Mouse (Mus musculus) heart, adult 9 months (tissue): Measurements from ENCODE around the gene Slc16a14.

Source experiments
- DNase-seq, 2 experiments: peaks; one replicate each; pipeline ENCODE4 v3.0.0; 2022; ENCODE audit warnings: low spot score in 2 of 2

Slc16a14 gene

DNA sequence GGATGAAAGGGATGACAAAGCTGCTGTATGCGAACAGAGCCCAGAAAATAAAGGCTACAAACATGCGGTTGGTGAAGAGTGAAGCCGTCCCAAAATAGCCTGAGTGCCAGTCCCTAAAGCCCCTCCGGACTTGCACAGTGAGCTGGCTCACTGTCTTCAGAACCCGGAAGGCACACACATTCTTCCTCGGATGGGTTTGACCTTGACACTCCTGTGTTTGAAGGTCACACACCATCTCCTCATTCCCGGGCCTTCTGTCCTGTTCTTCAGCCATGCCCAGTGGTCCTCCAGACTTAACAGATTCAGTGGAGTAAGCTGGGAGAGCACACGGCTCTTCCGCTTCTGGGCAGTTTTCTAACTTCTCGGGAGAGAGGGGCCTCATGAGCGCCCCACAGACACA, 22.4 kb downstream of the Slc16a14 start:
- DNase-seq, result no peak

DNA sequence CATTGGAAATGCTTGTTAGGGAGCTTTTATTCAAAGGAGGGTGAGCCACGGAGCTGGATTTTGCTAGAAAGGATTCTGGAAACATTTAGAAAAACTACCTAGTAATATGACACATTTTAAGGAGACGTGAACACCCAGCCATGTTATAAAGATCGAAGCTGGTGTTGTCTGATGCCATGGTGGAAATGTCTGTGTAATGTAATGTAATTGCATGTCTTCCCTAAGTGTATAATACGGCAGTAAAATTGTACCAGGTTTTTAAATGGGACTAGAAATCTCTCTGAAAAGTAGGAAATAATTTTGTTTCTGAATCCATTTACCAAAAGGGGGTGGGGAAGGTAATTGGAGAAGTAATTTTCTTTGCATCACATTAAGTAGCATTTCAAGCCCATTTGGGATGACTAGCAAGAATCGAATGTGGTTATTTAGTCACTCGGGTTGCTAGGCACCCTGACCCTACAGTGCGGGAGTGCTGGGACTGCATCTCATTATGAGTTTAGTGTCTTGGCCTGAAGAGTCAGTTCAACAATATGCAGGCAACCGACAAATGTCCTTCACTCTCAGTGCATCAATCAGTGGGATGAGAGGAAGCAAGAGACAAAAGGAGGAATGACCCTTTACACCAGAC, 24.6 kb downstream of the Slc16a14 start:
- DNase-seq, result no peak

DNA sequence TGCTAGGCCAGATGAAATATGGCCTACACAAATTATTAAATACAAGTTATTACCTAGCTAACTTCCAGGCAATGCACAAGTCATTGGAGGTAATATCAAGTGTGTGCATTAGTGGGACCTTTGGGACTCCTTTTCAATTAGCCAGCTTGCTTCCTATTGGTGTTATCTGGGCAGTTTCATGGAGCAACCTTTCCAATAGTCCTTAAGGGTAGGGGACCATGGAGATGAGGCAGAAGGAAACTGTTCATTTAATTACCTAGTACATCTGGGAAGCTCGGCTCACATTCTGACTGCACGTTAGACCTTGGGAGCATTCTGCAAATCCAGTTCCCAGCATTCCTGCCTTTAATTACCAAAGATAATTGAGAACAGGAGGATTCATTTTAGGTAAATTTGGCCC, 30.5 kb downstream of the Slc16a14 start:
- DNase-seq, result no peak

GRCm38 (mm10) chr1:84899156-84899555, 35.8 kb downstream of the Slc16a14 start:
- DNase-seq, result no peak

GRCm38 (mm10) chr1:84897364-84897763, 37.6 kb downstream of the Slc16a14 start:
- DNase-seq, result no peak

DNA sequence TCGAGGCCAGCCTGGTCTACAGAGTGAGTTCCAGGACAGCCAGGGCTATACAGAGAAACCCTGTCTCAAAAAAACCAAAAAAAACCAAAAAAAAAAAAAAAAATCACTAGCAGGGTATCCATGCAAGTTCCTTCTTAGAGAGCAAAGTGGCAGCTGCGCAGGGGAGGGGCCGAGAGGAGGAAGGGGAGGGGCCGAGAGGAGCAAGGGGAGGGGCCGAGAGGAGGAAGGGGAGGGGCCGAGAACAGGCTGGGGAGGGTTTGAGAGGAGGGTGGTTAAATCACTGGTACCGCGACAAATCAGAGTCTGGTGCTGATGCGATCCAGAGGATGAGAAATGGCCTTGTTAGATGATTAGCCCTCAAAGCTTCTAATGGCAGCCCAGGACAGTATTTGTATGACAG, 43.2 kb downstream of the Slc16a14 start:
- DNase-seq, result no peak

DNA sequence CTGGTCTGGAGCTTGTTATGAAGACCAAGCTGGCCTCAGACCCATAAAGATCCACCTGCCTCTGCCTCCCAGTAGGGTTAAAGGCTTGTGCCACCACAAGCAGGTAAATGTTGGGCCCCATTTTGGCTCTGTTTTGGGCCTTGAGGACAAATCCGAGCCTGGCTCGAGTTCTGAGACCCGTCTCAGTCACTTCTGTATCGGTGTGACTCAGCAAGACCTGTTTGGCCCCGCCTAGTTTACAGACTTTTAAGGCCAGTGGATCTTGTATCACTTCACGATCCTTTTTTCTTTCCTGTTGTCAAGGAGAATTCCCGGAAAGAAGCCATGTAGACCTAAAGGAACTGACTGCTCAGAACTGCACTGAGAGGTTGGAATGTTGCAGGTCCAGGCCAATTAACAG, 44.4 kb downstream of the Slc16a14 start:
- DNase-seq, result no peak

DNA sequence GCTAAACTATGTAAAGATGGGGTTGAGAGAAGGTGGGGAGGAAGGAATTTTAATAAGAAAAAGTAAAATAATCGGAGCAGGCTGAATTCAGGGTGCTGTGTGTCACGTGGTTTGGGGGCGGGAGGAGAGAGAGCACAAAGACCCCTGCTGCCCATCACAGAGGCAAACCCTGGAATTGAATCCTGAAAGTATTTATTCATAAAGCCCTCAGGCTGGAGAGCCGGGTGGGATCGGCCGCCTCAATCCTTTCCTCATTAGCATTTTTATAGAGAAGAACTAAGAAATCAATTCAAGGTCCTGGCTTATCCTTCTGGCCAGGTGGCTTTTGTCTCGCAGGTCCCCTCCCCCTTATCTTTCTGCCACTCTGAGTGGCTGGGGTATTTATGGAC, 44.9 kb downstream of the Slc16a14 start:
- no peak for DNase-seq

DNA sequence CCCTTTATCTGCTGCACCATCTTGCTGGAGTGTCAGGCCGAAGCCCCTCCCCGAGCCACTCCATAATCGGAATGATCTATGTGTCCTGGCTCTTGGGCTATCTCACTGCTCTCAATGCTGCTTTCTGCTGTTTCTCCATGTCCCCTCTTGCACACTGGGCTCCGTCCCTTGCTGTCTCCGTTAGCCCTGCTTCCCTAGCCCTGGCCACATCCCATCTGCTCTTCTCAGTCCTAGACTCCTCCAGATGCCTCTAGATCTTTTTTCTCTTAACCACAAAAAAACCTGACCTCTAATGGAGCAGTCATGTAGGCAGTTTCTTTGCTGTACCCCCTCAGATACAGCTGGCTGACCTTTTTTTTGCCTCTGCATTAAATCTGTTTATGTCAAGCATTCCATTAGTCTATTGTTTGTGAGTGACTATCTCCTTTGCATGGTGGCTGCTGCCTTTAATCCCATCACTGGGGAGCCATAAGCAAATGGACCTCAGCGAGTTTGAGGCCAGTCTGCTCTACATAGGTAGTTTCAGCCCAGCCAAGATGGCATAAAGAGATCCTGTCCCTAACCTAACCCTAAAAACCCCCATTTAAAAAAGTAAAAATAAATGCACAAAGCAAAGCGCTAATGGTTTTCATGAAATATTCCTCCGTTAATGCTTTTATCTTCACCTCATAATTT, 45.5 kb downstream of the Slc16a14 start:
- no peak for DNase-seq

DNA sequence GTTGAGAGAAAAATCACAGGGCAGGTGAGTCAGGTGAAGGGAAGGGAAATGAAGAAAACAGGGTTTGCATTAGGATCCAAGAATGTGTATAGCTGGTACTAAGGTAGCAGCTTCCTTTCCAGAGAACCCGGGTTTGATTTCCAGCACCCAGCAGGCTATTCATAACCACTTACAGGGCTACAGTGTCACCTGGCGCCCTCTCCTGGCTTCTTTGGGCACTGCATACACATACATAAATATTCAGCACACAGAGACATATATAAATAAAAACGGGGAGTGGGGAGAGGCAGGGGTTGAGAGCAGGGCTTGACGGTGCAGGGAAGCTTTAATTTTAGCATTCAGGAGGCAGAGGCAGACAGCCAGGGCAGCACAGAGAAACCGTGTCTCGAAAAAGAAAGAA, 49.0 kb downstream of the Slc16a14 start:
- no peak for DNase-seq

- DNase-seq, result no peak
Observed at GRCm38 (mm10) chr1:84885174-84885573, 49.8 kb downstream of the Slc16a14 start.

DNA sequence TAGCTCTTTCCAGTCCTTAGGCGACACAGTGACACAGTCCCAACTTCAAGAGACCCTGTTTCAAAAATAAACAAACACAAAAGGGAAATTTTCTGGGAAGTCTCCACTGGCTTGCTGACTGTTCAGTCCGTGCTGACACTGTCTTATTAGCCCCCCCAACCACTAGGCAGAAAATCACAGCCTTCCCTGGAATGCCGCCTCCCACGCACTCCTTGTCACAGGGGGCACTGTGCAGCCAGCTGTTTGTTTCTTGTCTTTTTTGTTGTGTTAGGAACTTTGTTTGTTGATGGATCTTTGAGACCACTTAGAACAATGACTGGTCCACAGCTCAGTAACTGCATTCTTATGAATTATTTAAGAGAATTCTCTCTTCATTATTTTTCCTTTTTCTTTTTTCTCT, 51.0 kb downstream of the Slc16a14 start:
- no peak for DNase-seq

GRCm38 (mm10) chr1:84882937-84883336, 52.0 kb downstream of the Slc16a14 start:
- DNase-seq, result no peak

DNA sequence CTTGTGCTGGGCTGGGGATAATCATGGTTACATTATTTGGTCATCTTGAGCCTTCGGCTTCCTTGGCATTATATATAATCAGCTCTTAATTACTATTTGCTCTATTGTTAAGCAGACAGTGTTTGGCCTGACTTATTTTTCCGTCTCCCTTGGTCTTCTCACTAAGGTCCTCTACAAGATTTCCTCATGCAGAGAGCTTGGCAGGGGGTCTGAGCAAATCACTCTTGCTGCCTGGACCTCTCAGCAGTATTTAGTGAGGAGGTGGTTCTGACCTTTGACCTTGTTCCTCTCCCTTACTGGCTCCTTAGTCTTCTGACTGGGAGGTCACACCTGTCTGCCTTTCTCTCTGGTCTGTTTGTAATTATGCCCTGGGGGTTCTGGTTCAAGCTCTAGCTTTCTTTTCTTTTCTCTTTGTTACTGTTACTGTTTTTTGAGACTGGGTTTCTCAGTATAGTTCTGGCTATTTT, 52.8 kb downstream of the Slc16a14 start:
- DNase-seq, result no peak

DNA sequence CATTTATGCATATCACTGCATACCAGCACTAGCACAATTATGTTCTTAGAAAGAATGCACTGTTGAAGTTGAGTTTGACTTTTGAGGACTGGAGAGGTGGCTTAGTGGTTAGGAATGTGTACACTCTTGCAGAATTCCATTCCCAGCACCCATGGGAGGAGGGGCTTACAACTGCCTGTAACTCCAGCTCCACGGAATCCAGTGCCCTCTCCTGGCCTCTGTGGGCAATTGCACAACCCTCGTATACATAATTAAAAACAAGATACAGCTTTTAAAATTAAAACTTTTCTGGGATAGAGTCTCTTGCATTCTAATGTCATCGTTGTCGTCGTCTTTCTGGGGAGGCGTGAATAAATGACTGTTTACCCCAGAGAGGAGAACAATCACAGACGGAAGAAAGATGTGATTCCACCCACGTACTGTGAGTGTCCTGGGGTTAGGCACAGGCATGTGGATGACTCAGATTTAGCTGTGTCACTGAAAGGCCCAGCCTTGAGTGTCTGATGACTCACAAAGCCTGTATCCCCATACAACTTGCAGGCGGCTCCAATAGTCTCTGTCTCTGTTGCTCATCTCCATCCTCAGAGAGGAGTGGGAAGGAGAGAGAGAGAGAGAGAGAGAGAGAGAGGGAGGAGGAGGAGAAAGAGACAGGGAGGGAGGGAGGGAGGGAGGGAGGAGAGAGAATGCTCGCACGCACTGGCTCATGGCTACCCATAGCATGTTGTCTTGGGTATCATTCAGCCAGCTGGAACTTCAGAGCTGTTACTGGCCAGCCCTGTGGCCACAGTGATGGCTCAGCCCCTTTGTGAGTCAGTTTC, 53.5 kb downstream of the Slc16a14 start:
- DNase-seq, result peak; percentile 10 to 11

DNA sequence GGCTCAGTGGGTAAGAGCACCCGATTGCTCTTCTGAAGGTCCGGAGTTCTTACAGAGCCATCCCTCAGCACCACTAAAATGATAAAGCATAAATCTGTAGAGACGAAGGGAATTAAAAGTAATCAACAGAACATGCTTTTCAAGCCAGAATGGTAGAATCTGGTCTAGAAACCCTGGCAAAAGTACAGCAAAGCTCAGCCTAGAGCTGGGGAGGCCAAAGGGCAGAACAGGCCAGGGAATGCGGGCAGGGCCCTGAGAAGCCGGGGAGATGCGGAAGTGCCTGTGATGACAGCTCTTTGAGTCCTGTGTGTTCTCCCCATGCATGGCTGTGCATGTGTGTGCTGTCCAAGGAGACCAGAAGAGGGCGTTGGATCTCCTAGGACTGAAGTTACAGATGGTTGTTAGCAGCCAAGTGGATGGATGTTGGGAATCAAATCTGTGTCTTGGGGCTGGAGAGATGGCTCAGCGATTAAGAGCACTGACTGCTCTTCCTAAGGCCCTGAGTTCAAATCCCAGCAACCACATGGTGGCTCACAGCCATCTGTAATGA, 55.3 kb downstream of the Slc16a14 start:
- no peak for DNase-seq

DNA sequence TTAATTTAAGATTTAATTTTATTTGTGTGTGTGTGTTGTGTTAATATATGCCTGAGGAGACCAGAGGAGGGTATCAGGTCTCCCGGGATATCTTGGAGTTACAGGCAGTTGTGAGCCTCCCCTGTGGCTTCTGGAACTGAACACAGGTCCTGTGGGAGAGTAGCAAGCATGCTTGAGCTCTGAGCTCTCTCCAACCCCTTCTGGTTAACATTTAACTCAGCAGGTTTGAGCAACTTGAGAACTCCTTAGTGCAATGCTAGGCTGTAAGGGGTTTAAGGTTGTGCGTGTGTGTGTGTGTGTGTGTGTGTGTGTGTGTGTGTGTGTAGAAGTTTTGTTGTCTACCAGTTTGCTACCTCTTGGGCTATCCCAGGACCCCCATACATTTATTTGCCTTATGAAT, 57.3 kb downstream of the Slc16a14 start:
- no peak for DNase-seq

GRCm38 (mm10) chr1:84872939-84873338, 62.0 kb downstream of the Slc16a14 start:
- DNase-seq, result no peak

DNA sequence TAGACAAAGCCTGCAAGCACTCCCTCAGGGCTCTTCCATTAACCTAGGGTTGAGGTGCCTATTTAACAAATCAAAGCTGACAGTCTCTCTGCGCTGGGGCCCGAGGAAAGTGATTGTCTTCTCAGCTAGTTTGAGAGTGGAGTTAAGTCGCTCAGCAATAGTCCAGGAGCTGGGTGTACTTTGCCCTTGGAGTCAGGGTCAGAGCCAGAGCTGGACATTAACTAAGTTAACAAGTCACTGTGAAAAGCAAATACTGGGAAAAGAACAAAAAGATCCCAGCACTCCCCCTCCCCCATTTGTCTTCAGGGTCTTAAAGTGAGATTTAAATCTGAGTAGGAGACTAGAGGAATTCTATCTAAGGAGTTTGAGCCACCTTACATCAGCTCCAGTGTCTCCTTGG, 62.8 kb downstream of the Slc16a14 start:
- no peak for DNase-seq

- no peak for DNase-seq
Observed at GRCm38 (mm10) chr1:84871131-84871530, 63.8 kb downstream of the Slc16a14 start.

GRCm38 (mm10) chr1:84869498-84869897, 65.4 kb downstream of the Slc16a14 start:
- no peak for DNase-seq

- DNase-seq, result no peak
Observed at GRCm38 (mm10) chr1:84868841-84869240, 66.1 kb downstream of the Slc16a14 start.

DNA sequence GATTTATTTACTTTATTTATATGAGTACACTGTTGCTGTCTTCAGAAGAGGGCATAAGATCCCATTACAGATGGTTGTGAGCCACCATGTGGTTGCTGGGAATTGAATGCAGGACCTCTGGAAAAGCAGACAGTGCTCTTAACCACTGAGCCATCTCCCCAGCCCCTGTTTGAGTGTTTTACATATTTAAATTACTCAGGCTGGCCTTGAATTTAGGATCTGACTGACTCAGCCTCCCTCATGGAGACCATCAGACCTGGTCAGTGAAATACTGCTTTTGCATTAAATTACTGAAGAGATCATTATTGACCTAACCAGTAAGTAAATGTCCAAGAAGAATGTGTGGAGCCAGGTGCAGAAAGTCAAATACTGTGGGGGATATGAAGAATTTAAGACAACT, 66.6 kb downstream of the Slc16a14 start:
- DNase-seq, result no peak
